Mouse (Mus musculus) liver, postnatal 0 days (tissue): ENCODE results near the gene Kcna6.

ENCODE experiments used
- CTCF ChIP-seq: sonication (generic); IDR thresholded peaks from 2 replicates; pipeline ENCODE4 v1.5.1; 2016; ENCODE audit warnings: antibody characterized with exemption, low read depth
- EP300 ChIP-seq: IDR thresholded peaks from 2 replicates; pipeline ENCODE4 v1.6.1; 2016; ENCODE audit warnings: antibody characterized with exemption, low read depth, mild to moderate bottlenecking

DNA sequence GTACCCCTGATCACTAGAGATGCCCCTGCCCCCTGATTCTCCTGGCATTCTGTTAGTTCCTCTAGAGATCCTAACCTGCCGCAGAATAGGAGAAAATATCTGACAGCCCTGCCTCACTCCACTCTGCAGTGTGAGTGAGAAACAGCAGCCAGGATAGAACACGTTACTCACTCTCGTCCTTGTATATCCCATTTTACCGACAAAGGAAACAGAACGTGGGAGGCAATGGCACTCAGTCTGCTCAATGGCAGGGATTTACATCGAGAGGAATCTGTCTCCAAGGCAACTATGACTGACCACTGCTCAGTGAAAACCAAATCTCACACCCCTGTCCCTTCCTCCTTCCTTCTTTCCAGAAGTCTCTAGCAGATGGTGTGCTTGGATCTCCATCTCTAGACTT, 74.4 kb downstream of the Kcna6 start:
- no peak for TF ChIP-seq CTCF
- TF ChIP-seq EP300 = no peak
